Mouse (Mus musculus) liver, embryonic 13.5 days (tissue): ENCODE results near the gene Sp9. TPM values are rescaled to one million over a fixed set of nuclear protein-coding genes. Genes with fewer than 3 reads are reported as not detected.

Experiments used
- ATAC-seq: fragments of 200-750 bp; cut with Nextera tagmentation; 2 replicates; pipeline ENCODE4 v1.8.0; 2017; ENCODE audit warnings: low read depth, mild to moderate bottlenecking, moderate number of reproducible peaks, moderate library complexity
- DNase-seq: peaks from one replicate; pipeline ENCODE4 v3.0.0; 2022
- H3K27ac ChIP-seq: fragments of 300-500 bp; sonication (generic); 2 replicates; pipeline ENCODE4 v1.5.1; 2015; ENCODE audit warnings: moderate library complexity, mild to moderate bottlenecking, inconsistent platforms
- H3K27me3 ChIP-seq: fragments of 300-500 bp; sonication (generic); 2 replicates; pipeline ENCODE4 v1.6.1; 2015; ENCODE audit warnings: mild to moderate bottlenecking, inconsistent platforms
- H3K36me3 ChIP-seq: fragments of 300-500 bp; sonication (generic); 2 replicates; pipeline ENCODE4 v1.6.1; 2015; ENCODE audit warnings: mild to moderate bottlenecking, inconsistent platforms
- H3K4me1 ChIP-seq: fragments of 300-500 bp; sonication (generic); replicated peaks from 2 replicates; pipeline ENCODE4 v1.6.1; 2015; ENCODE audit warnings: inconsistent platforms
- H3K4me2 ChIP-seq: fragments of 300-500 bp; sonication (generic); 2 replicates; pipeline ENCODE4 v1.6.1; 2015; ENCODE audit warnings: inconsistent platforms, mild to moderate bottlenecking, moderate library complexity
- H3K4me3 ChIP-seq: fragments of 300-500 bp; sonication (generic); replicated peaks from 2 replicates; pipeline ENCODE4 v1.5.1; 2015; ENCODE audit warnings: mild to moderate bottlenecking, inconsistent platforms
- H3K9ac ChIP-seq: fragments of 300-500 bp; sonication (generic); 2 replicates; pipeline ENCODE4 v1.6.1; 2015; ENCODE audit warnings: mild to moderate bottlenecking, inconsistent platforms
- H3K9me3 ChIP-seq: fragments of 300-500 bp; sonication (generic); replicated peaks from 2 replicates; pipeline ENCODE4 v1.6.1; 2016; ENCODE audit warnings: inconsistent platforms
- WGBS: fragments of 180-500 bp; shearing (Covaris S2); methylation state at CpG from one replicate; pipeline ENCODE4 v1.1.7; 2015; ENCODE audit not compliant: insufficient replicate concordance; 5-methylcytosine and 5-hydroxymethylcytosine counted together
- polyA plus RNA-seq: library from polyadenylated mRNA; unstranded; fragments of >200 nt; fragmentation: Nextera tagmentation; extraction: Ambion mirVana; gene quantifications from 2 replicates; pipeline ENCODE4 v1.2.1, GENCODE M21; 2015

Sp9 gene
- polyA plus RNA-seq, 1 experiment from 2014 or later: not detected

DNA sequence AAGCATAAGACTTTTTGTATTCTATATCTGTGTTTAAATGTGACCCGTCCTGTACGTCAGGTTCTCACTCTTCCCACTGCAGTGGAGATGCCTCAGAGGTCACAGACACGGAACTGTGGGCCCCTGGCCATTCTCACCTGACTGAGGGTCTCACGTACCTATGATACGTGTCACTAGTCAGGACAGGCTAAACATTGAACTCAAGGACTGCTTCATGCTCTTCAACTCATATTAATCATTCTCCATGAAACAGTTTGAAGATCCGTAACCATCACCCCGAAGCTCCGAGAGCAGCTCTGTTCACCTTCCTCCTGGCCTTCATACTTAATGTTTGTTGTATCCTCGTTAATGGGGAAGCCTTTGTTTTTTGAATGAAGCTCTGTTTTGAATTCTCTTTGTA, 45.7 kb downstream of the Sp9 start:
- H3K4me3 ChIP-seq: no peak overlapping the region
- 87% methylated on average over 9 of the region's 9 CpGs for WGBS
- ATAC-seq: no peak
- no peak overlapping the region for H3K9ac ChIP-seq
- peaks cover 27% of the 10 kb centered on the region for H3K4me1 ChIP-seq
- DNase-seq: no peak
- no peak overlapping the region for H3K27ac ChIP-seq
- H3K36me3 ChIP-seq: peaks cover 30% of the 10 kb centered on the region
- H3K9me3 ChIP-seq: no peaks in the 10 kb centered on the region
- H3K4me2 ChIP-seq: no peak overlapping the region
- H3K27me3 ChIP-seq: no peaks in the 10 kb centered on the region

DNA sequence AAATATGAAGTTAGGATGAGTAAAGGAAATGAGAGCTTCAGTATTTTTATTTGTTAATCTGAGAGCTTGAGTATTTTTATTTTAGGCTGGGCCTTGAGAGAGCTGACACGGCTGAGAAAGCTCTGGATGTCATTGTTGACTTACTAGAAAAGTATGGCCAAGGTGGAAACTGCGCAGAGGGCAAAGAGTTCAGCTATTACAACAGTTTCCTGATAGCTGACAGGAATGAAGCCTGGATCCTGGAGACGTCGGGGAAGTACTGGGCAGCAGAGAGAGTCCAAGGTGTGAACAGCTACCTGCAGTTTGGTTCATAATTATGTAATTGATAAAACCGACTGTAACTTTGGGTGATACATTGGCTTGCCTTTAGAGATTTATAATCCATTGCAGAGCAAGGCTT, 47.5 kb downstream of the Sp9 start:
- peaks cover 37% of the 10 kb centered on the region for H3K36me3 ChIP-seq
- no peaks in the 10 kb centered on the region for H3K27me3 ChIP-seq
- H3K9me3 ChIP-seq: no peaks in the 10 kb centered on the region
- WGBS: 81% methylated on average over 5 of the region's 5 CpGs
- H3K27ac ChIP-seq: no peak overlapping the region
- DNase-seq (no peak), ATAC-seq (no peak)
- H3K4me3 ChIP-seq: no peak overlapping the region
- H3K4me2 ChIP-seq: no peak overlapping the region
- peaks cover 16% of the 10 kb centered on the region for H3K4me1 ChIP-seq
- no peak overlapping the region for H3K9ac ChIP-seq

DNA sequence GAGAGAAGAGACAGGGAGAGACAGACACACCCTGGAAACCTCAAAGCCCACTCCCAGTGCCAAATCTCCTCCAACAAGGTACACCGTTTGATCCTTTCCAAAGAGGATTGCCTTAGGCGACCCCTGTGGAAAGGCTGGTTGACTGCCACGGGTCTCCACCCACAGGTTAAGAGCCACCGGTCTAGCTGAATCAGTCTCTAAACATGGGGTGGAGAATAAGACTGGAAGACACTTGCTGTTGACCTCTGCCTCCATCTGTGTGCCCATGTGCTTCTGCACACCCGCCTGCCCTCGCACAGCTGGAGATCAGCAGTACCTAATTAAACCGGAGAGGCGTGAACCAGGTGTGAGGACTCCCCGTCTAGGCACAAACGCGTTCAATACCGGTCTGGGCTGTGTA, 51.3 kb downstream of the Sp9 start:
- WGBS: 74% methylated on average over 12 of the region's 12 CpGs
- Histone ChIP-seq H3K27ac (peak overlapping the region; percentile 14; the same call in 1 of the 2 replicates), H3K4me1 (peaks cover 7% of the 10 kb centered on the region; the same call in 1 of the 2 replicates), H3K36me3 (peaks cover 29% of the 10 kb centered on the region), H3K4me2 (no peak overlapping the region), H3K27me3 (no peaks in the 10 kb centered on the region), H3K4me3 (no peak overlapping the region), H3K9ac (no peak overlapping the region), H3K9me3 (no peaks in the 10 kb centered on the region)
- DNase-seq (no peak), ATAC-seq (no peak)

DNA sequence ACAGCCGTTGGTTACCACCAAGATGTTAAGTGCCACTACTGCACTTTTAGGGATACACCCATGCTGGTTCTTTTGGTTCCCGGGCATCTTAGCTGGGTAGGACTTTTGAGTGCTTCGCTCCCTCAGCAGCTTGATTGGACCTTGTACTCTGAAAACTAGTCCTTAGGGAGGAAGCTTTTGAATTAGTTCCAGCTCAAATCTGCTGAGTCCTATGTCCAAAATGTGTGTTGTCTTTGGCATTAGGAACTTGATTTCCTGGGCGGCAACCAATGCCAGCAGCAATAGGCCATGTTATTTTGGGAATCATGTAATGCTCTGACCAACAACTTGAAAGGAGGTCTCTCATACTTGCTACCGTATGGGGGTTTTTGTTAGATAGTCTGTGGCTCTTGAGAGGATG, 54.1 kb downstream of the Sp9 start:
- Histone ChIP-seq H3K9me3 (no peaks in the 10 kb centered on the region), H3K27me3 (no peaks in the 10 kb centered on the region), H3K4me1 (no peaks in the 10 kb centered on the region), H3K4me3 (no peak overlapping the region), H3K9ac (no peak overlapping the region), H3K4me2 (no peak overlapping the region), H3K36me3 (peaks cover 25% of the 10 kb centered on the region), H3K27ac (no peak overlapping the region)
- DNase-seq (no peak), ATAC-seq (no peak)
- 90% methylated on average over 5 of the region's 5 CpGs for WGBS

Other genes starting within 250 kb of the Sp9 start
- 67.1 and 82.1 TPM in 2 replicates for gene Ola1, start 53.0 kb upstream of the Sp9 start, polyA plus RNA-seq
- 26.3 and 30.4 TPM in 2 replicates for gene Scrn3, start 40.7 kb downstream of the Sp9 start, polyA plus RNA-seq
- 21.3 and 23.9 TPM in 2 replicates for gene Cir1, start 40.8 kb downstream of the Sp9 start, polyA plus RNA-seq
- gene Gpr155, start 114.6 kb downstream of the Sp9 start, polyA plus RNA-seq: 8.3 and 8.9 TPM in 2 replicates